Mouse (Mus musculus) forebrain, embryonic 15.5 days (tissue): ENCODE data around the gene Dnajc10. TPM values are rescaled to one million over a fixed set of nuclear protein-coding genes. Genes with fewer than 3 reads are reported as not detected.
A peak's percentile ranks its signal among the peaks of the same experiment; 100 is the strongest.

Source experiments
- ATAC-seq: fragments of 200-750 bp; cut with Nextera tagmentation; replicated peaks from 2 replicates; pipeline ENCODE4 v1.8.0; 2017; ENCODE audit warnings: mild to moderate bottlenecking, moderate TSS enrichment, moderate library complexity
- H3K27ac ChIP-seq: fragments of 300-500 bp; sonication (generic); replicated peaks from 2 replicates; pipeline ENCODE4 v1.5.1; 2015; ENCODE audit warnings: mild to moderate bottlenecking, inconsistent platforms
- H3K27me3 ChIP-seq: fragments of 300-500 bp; sonication (generic); 2 replicates; pipeline ENCODE4 v1.6.1; 2015; ENCODE audit warnings: inconsistent platforms
- H3K36me3 ChIP-seq: fragments of 300-500 bp; sonication (generic); 2 replicates; pipeline ENCODE4 v1.6.1; 2015; ENCODE audit warnings: mild to moderate bottlenecking, inconsistent platforms
- H3K4me1 ChIP-seq: fragments of 300-500 bp; sonication (generic); 2 replicates; pipeline ENCODE4 v1.6.1; 2015; ENCODE audit warnings: inconsistent platforms
- H3K4me2 ChIP-seq: fragments of 300-500 bp; sonication (generic); replicated peaks from 2 replicates; pipeline ENCODE4 v1.6.1; 2015; ENCODE audit warnings: mild to moderate bottlenecking, inconsistent platforms
- H3K4me3 ChIP-seq: fragments of 300-500 bp; sonication (generic); 2 replicates; pipeline ENCODE4 v1.5.1; 2015; ENCODE audit warnings: mild to moderate bottlenecking, inconsistent platforms
- H3K9ac ChIP-seq: fragments of 300-500 bp; sonication (generic); replicated peaks from 2 replicates; pipeline ENCODE4 v1.6.1; 2015; ENCODE audit warnings: mild to moderate bottlenecking, inconsistent platforms
- H3K9me3 ChIP-seq: fragments of 300-500 bp; sonication (generic); 2 replicates; pipeline ENCODE4 v1.6.1; 2016; ENCODE audit warnings: inconsistent platforms
- WGBS: fragments of 180-500 bp; shearing (Covaris S2); methylation state at CpG from one replicate; pipeline ENCODE4 v1.1.7; 2015; ENCODE audit warnings: mixed read lengths; 5-methylcytosine and 5-hydroxymethylcytosine counted together
- polyA plus RNA-seq: library from polyadenylated mRNA; unstranded; fragments of >200 nt; fragmentation: Nextera tagmentation; extraction: Ambion mirVana; gene quantifications from 2 replicates; pipeline ENCODE4 v1.2.1, GENCODE M21; 2015

The Dnajc10 gene
- polyA plus RNA-seq: 53.8 TPM in 2 replicates

DNA sequence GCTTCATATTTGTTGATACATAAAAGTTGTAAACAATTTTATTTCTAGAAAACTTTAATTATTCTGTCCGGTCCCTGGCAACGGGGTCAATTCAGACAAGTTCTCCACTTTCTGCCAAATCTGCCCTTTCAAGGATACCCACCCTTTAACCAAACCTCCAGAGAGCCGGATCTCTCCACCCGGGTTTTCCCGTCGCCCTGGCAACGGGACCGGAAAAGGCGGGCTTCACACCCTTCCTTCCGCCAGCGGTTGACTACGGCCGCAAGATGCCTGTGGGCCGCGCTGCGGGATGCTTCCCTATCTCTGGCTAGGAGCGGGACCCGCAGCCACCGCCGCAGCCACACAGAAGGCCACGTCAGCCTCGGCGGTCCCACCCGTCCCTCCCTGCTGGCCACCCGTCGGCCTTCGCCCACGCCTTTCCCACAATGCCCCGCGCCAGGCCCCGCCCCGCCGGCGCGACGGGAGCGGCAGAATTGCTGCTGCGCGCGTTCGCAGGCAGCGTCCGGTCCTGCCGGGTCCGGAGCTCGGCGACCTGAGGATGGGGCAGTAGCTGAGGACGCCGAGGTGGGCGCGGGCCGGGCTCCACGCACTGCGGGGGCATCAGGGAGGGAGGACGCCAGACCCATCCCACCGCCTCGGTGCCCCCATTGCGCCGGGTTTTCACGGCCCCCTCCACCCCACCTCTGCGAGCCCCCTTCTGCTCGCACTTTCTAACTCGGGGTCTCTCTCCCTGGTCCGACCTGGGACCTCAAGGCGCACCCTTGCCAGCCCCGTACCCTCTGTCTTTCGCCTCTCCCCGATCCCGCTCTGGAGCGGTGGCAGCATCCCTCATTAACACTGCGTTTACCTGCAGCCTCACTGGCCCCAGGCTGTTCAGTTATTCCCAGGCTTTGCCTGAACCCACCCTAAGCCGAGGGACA lies at the start of gene Dnajc10:
Gene Dnajc10 (plus strand): TSS at position 225 of the 920 bp plus-strand sequence.
- Histone ChIP-seq H3K36me3 (peaks cover 17% of the 10 kb centered on the region; the same call in 1 of the 2 replicates), H3K4me3 (peak within 1 kb of the TSS; percentile 58), H3K27ac (peak within 1 kb of the TSS; percentile 97), H3K9ac (peak within 1 kb of the TSS; percentile 80), H3K4me2 (peak within 1 kb of the TSS; percentile 56), H3K27me3 (no peaks in the 10 kb centered on the region), H3K4me1 (peaks cover 13% of the 10 kb centered on the region), H3K9me3 (no peaks in the 10 kb centered on the region)
- ATAC-seq: peak; percentile 97
- under 1% methylated on average over 72 of the region's 72 CpGs for WGBS

GRCm38 (mm10) chr2:80266894-80267293 lies 48.4 kb upstream of the Dnajc10 start:
- ATAC-seq: peak; percentile 61
- Histone ChIP-seq H3K9ac (no peak overlapping the region), H3K4me2 (peak overlapping the region; percentile 19; the same call in 1 of the 2 replicates)

GRCm38 (mm10) chr2:80268053-80268452 lies 47.2 kb upstream of the Dnajc10 start:
- ATAC-seq: no peak; the same call in 1 of the 2 replicates

More at GRCm38 (mm10) chr2:80266894-80267293, 48.4 kb upstream of the Dnajc10 start:
- H3K27ac ChIP-seq: no peak overlapping the region
- H3K9me3 ChIP-seq: no peaks in the 10 kb centered on the region
- no peaks in the 10 kb centered on the region for H3K27me3 ChIP-seq
- 20% methylated on average over 11 of the region's 11 CpGs for WGBS
- H3K4me1 ChIP-seq: no peaks in the 10 kb centered on the region
- no peaks in the 10 kb centered on the region for H3K36me3 ChIP-seq
- H3K4me3 ChIP-seq: no peak overlapping the region

GRCm38 (mm10) chr2:80271431-80271830 lies 43.8 kb upstream of the Dnajc10 start:
- no peaks in the 10 kb centered on the region for H3K36me3 ChIP-seq
- 72% methylated on average over 1 of the region's 1 CpGs for WGBS
- ATAC-seq: no peak

More at GRCm38 (mm10) chr2:80268053-80268452, 47.2 kb upstream of the Dnajc10 start:
- Histone ChIP-seq H3K4me3 (no peak overlapping the region), H3K4me2 (no peak overlapping the region), H3K9ac (no peak overlapping the region), H3K9me3 (no peaks in the 10 kb centered on the region), H3K4me1 (no peaks in the 10 kb centered on the region), H3K36me3 (no peaks in the 10 kb centered on the region), H3K27ac (no peak overlapping the region), H3K27me3 (no peaks in the 10 kb centered on the region)
- 52% methylated on average over 4 of the region's 4 CpGs for WGBS

GRCm38 (mm10) chr2:80273038-80273437 lies 42.2 kb upstream of the Dnajc10 start:
- Histone ChIP-seq H3K4me1 (no peaks in the 10 kb centered on the region), H3K4me3 (no peak overlapping the region), H3K27me3 (no peaks in the 10 kb centered on the region), H3K9ac (no peak overlapping the region), H3K27ac (no peak overlapping the region), H3K36me3 (no peaks in the 10 kb centered on the region), H3K9me3 (no peaks in the 10 kb centered on the region), H3K4me2 (no peak overlapping the region)
- WGBS: 93% methylated on average over 3 of the region's 3 CpGs
- ATAC-seq: no peak

More at GRCm38 (mm10) chr2:80271431-80271830, 43.8 kb upstream of the Dnajc10 start:
- no peaks in the 10 kb centered on the region for H3K27me3 ChIP-seq
- no peaks in the 10 kb centered on the region for H3K9me3 ChIP-seq
- no peaks in the 10 kb centered on the region for H3K4me1 ChIP-seq
- H3K9ac ChIP-seq: no peak overlapping the region
- H3K27ac ChIP-seq: no peak overlapping the region
- H3K4me3 ChIP-seq: no peak overlapping the region
- no peak overlapping the region for H3K4me2 ChIP-seq

GRCm38 (mm10) chr2:80273763-80274162 lies 41.5 kb upstream of the Dnajc10 start:
- no peaks in the 10 kb centered on the region for H3K9me3 ChIP-seq
- no peak for ATAC-seq
- no peaks in the 10 kb centered on the region for H3K36me3 ChIP-seq

DNA sequence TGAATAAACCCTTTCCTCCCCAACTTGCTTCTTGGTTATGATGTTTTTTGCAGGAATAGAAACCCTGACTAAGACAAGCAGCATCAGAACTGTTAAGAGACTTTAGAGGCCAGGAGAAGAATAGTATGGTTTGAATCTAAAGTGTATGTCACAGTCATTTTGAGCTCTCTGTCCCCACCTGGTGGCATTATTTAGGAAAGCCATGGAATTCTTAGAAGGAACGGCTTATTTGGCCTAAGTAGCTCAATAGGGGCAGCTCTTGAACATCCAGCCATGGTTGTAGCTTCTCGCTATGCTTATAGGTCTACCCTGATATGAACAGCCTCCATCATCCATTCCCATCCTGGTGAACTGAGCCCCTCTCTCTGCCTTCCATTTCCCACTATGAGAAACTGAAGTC lies 40.1 kb upstream of the Dnajc10 start:
- no peaks in the 10 kb centered on the region for H3K4me1 ChIP-seq
- no peak overlapping the region for H3K4me2 ChIP-seq
- H3K27me3 ChIP-seq: no peaks in the 10 kb centered on the region
- no peak overlapping the region for H3K27ac ChIP-seq
- no peak overlapping the region for H3K9ac ChIP-seq
- H3K9me3 ChIP-seq: no peaks in the 10 kb centered on the region
- no peak overlapping the region for H3K4me3 ChIP-seq
- ATAC-seq: no peak
- no peaks in the 10 kb centered on the region for H3K36me3 ChIP-seq
- 44% methylated on average over 2 of the region's 2 CpGs for WGBS

More at GRCm38 (mm10) chr2:80273763-80274162, 41.5 kb upstream of the Dnajc10 start:
- Histone ChIP-seq H3K4me3 (no peak overlapping the region), H3K9ac (no peak overlapping the region), H3K27ac (no peak overlapping the region), H3K4me2 (no peak overlapping the region), H3K27me3 (no peaks in the 10 kb centered on the region), H3K4me1 (no peaks in the 10 kb centered on the region)
- 77% methylated on average over 4 of the region's 4 CpGs for WGBS

- Histone ChIP-seq H3K9ac (no peak overlapping the region), H3K36me3 (no peaks in the 10 kb centered on the region), H3K27me3 (no peaks in the 10 kb centered on the region), H3K4me3 (no peak overlapping the region), H3K4me2 (no peak overlapping the region), H3K27ac (no peak overlapping the region), H3K9me3 (no peaks in the 10 kb centered on the region; the same call in 1 of the 2 replicates), H3K4me1 (0 out of 2 replicates have a peak, but pooled peaks cover 2% of the 10 kb centered on the region)
- 91% methylated on average over 2 of the region's 2 CpGs for WGBS
- ATAC-seq: no peak
Measured at GRCm38 (mm10) chr2:80282214-80282613, 33.1 kb upstream of the Dnajc10 start.

DNA sequence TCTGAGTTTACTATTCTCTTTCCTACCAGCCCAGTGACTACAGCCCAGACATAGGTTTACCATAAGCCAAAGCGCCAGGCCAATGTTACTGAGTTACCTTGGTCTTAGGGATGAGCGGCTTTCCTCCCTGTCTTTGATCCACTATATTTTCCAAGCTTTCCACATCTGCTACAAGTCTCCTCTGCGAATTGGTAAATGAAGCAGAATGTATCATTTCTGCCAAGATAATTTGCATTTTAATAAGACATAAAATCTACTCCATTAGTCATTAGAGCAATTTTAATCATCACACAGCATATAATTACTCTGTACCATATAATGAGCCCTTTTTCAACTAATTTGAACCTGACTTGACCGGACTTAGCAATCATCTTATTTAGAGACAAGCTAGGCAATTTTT lies 28.9 kb upstream of the Dnajc10 start:
- 0 out of 2 replicates have a peak, but pooled peaks cover 2% of the 10 kb centered on the region for H3K4me1 ChIP-seq
- no peak overlapping the region for H3K4me3 ChIP-seq
- H3K27ac ChIP-seq: no peak overlapping the region
- no peak overlapping the region for H3K9ac ChIP-seq
- ATAC-seq: peak; percentile 70; the same call in 1 of the 2 replicates
- no peaks in the 10 kb centered on the region for H3K27me3 ChIP-seq
- H3K36me3 ChIP-seq: no peaks in the 10 kb centered on the region
- WGBS: 51% methylated on average over 4 of the region's 4 CpGs
- H3K9me3 ChIP-seq: no peaks in the 10 kb centered on the region; the same call in 1 of the 2 replicates
- no peak overlapping the region for H3K4me2 ChIP-seq

- no peak for ATAC-seq
- Histone ChIP-seq H3K4me2 (no peak within 1 kb of the TSS), H3K4me1 (no peaks in the 10 kb centered on the region), H3K27ac (no peak within 1 kb of the TSS), H3K36me3 (no peaks in the 10 kb centered on the region), H3K4me3 (no peak within 1 kb of the TSS), H3K9ac (no peak within 1 kb of the TSS), H3K27me3 (no peaks in the 10 kb centered on the region), H3K9me3 (no peaks in the 10 kb centered on the region)
- WGBS: 86% methylated on average over 8 of the region's 8 CpGs
Measured at GRCm38 (mm10) chr2:80292172-80292571, 23.1 kb upstream of the Dnajc10 start, which contains the start of gene Prdx6b. Gene Prdx6b (plus strand): TSS chr2:80292472.

- no peak overlapping the region for H3K4me3 ChIP-seq
- H3K27me3 ChIP-seq: no peaks in the 10 kb centered on the region
- H3K9me3 ChIP-seq: no peaks in the 10 kb centered on the region
- no peak for ATAC-seq
- H3K4me2 ChIP-seq: no peak overlapping the region
- no peak overlapping the region for H3K9ac ChIP-seq
- WGBS: 76% methylated on average over 3 of the region's 3 CpGs
- H3K27ac ChIP-seq: no peak overlapping the region
- H3K36me3 ChIP-seq: no peaks in the 10 kb centered on the region
- H3K4me1 ChIP-seq: no peaks in the 10 kb centered on the region
Measured at GRCm38 (mm10) chr2:80298334-80298733, 16.9 kb upstream of the Dnajc10 start.

DNA sequence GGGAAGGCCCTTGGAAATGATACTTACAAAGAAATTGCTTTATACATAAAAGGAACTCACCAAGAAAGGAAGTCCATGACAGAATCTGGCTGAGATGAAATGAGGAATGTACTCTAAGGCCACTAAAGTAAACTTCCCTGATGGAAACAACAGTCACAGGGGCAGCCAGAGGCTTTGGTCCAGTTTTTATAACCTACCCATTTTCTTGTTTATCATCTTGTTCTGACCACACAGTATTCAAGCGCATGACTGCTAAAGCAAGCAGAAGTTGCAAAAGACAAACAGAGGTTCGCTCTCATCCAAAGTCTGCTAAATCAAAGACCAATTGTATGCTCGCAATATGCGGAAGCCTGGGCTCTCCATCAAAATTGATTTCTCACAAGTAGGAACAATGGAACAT lies 14.5 kb upstream of the Dnajc10 start:
- Histone ChIP-seq H3K27ac (no peak overlapping the region), H3K9me3 (no peaks in the 10 kb centered on the region), H3K9ac (no peak overlapping the region), H3K4me2 (no peak overlapping the region), H3K4me3 (no peak overlapping the region), H3K4me1 (no peaks in the 10 kb centered on the region), H3K27me3 (no peaks in the 10 kb centered on the region), H3K36me3 (no peaks in the 10 kb centered on the region)
- 91% methylated on average over 4 of the region's 4 CpGs for WGBS
- ATAC-seq: no peak
